Mouse (Mus musculus): ENCODE results near the gene Sptlc3. TPM values are rescaled to one million over a fixed set of nuclear protein-coding genes. Genes with fewer than 3 reads are reported as not detected.

Gene Sptlc3
- polyA plus RNA-seq, 1 experiment from 2014 or later, result 2.3 TPM

- Histone ChIP-seq H3K4me1 (ENCODE audit: insufficient read depth, low read depth, low read length) (no peaks in the 10 kb centered on the region), H3K4me2 (replicated peaks; ENCODE audit: low read depth, low read length) (no peak overlapping the region), H3K36me3 (ENCODE audit: insufficient read depth, low read length) (no peaks in the 10 kb centered on the region), H3K4me3 (ENCODE audit: low read depth, low read length) (no peak overlapping the region), H3K9me3 (ENCODE audit: low read length) (no peaks in the 10 kb centered on the region), H3K9ac (replicated peaks; ENCODE audit: low read depth) (no peak overlapping the region), H3K27me3 (replicated peaks; ENCODE audit: insufficient read depth, low read length) (no peaks in the 10 kb centered on the region), H3K27ac (ENCODE audit: low read length) (no peak overlapping the region)
- WGBS, result 45% methylated on average over 2 of the region's 2 CpGs
- no peak for ATAC-seq
- TF ChIP-seq EP300 (IDR thresholded peaks at IDR 0.05), result no peak
- TF ChIP-seq CTCF (IDR thresholded peaks at IDR 0.05), result no peak
- no peak for DNase-seq (ENCODE audit: low spot score)
These were observed 94.0 kb downstream of the Sptlc3 start for GRCm38 (mm10) chr2:139587660-139588200.

- Histone ChIP-seq H3K4me1 (ENCODE audit: insufficient read depth, low read depth, low read length) (no peaks in the 10 kb centered on the region), H3K36me3 (ENCODE audit: insufficient read depth, low read length) (no peaks in the 10 kb centered on the region), H3K9me3 (ENCODE audit: low read length) (no peaks in the 10 kb centered on the region), H3K4me3 (ENCODE audit: low read depth, low read length) (no peak overlapping the region), H3K9ac (replicated peaks; ENCODE audit: low read depth) (no peak overlapping the region), H3K27me3 (replicated peaks; ENCODE audit: insufficient read depth, low read length) (no peaks in the 10 kb centered on the region), H3K4me2 (replicated peaks; ENCODE audit: low read depth, low read length) (no peak overlapping the region), H3K27ac (ENCODE audit: low read length) (no peak overlapping the region)
- peak; percentile 56 for DNase-seq (ENCODE audit: low spot score)
- ATAC-seq, result no peak
- TF ChIP-seq CTCF (IDR thresholded peaks at IDR 0.05) (peak; percentile 72), EP300 (IDR thresholded peaks at IDR 0.05) (no peak)
- 54% methylated on average over 4 of the region's 4 CpGs for WGBS
These were observed 96.2 kb downstream of the Sptlc3 start for GRCm38 (mm10) chr2:139589905-139590304.

GRCm38 (mm10) chr2:139590888-139591698 is 97.4 kb downstream of the Sptlc3 start:
- peak; percentile 65 for ATAC-seq
- 35% methylated on average over 10 of the region's 10 CpGs for WGBS
- no peaks in the 10 kb centered on the region for H3K36me3 ChIP-seq (ENCODE audit: insufficient read depth, low read length)
- no peak for TF ChIP-seq EP300 (IDR thresholded peaks at IDR 0.05)
- TF ChIP-seq CTCF (IDR thresholded peaks at IDR 0.05), result peak; percentile 89
- H3K27me3 ChIP-seq (replicated peaks; ENCODE audit: insufficient read depth, low read length), result no peaks in the 10 kb centered on the region
- peak; percentile 70 for DNase-seq (ENCODE audit: low spot score)
- no peak overlapping the region for H3K9ac ChIP-seq (replicated peaks; ENCODE audit: low read depth)
- no peaks in the 10 kb centered on the region for H3K9me3 ChIP-seq (ENCODE audit: low read length)
- no peak overlapping the region for H3K4me3 ChIP-seq (ENCODE audit: low read depth, low read length)
- H3K27ac ChIP-seq (ENCODE audit: low read length), result no peak overlapping the region
- H3K4me2 ChIP-seq (replicated peaks; ENCODE audit: low read depth, low read length), result no peak overlapping the region
- H3K4me1 ChIP-seq (ENCODE audit: insufficient read depth, low read depth, low read length), result no peaks in the 10 kb centered on the region

DNA sequence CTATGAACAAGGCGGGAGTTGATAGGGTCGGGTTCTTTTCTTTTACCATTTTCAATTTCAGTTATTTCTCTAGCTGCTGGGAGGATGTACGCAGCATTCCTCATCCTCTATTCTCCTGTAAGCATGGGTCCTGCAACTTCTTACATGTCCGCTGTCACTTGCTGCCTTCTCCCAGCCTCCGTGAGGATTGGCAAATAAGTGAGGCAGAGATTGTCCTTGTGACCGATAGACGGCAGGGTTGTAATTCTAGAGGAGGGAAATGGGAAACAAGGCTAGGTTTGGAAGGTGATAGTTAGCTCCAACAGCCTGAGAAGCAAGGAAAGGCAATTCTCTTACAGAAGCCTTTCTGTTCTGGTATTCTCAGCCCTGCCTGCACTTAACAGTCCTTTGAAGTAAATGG is 98.4 kb downstream of the Sptlc3 start:
- Histone ChIP-seq H3K36me3 (ENCODE audit: insufficient read depth, low read length) (no peaks in the 10 kb centered on the region), H3K4me1 (ENCODE audit: insufficient read depth, low read depth, low read length) (no peaks in the 10 kb centered on the region), H3K9ac (replicated peaks; ENCODE audit: low read depth) (no peak overlapping the region), H3K4me2 (replicated peaks; ENCODE audit: low read depth, low read length) (no peak overlapping the region), H3K27me3 (replicated peaks; ENCODE audit: insufficient read depth, low read length) (no peaks in the 10 kb centered on the region), H3K9me3 (ENCODE audit: low read length) (no peaks in the 10 kb centered on the region), H3K4me3 (ENCODE audit: low read depth, low read length) (no peak overlapping the region), H3K27ac (ENCODE audit: low read length) (no peak overlapping the region)
- no peak for ATAC-seq
- TF ChIP-seq CTCF (IDR thresholded peaks at IDR 0.05), result peak; percentile 32
- TF ChIP-seq EP300 (IDR thresholded peaks at IDR 0.05), result no peak
- WGBS, result 56% methylated on average over 7 of the region's 7 CpGs
- DNase-seq (ENCODE audit: low spot score), result no peak

DNA sequence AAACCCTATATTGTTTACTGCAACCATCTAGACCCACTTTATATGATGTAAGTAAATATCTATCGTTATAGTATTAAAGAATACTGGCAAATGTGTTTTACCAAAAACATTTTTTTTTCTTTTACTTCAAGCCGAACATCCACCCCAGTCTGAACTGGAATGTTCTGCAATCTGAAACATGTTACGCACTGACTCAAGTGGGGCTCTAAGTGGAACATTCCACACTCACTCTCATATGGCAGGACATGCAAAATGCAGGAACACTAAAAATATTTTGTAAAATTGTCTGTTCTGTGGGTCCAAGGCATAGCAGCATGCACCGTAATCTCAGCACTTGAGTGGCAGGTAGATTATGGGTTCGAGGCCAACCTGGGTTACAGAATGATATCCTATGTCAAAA is 103.5 kb downstream of the Sptlc3 start:
- Histone ChIP-seq H3K36me3 (ENCODE audit: insufficient read depth, low read length) (no peaks in the 10 kb centered on the region), H3K9ac (replicated peaks; ENCODE audit: low read depth) (no peak overlapping the region), H3K27me3 (replicated peaks; ENCODE audit: insufficient read depth, low read length) (no peaks in the 10 kb centered on the region), H3K4me2 (replicated peaks; ENCODE audit: low read depth, low read length) (no peak overlapping the region), H3K9me3 (ENCODE audit: low read length) (no peaks in the 10 kb centered on the region), H3K4me1 (ENCODE audit: insufficient read depth, low read depth, low read length) (no peaks in the 10 kb centered on the region), H3K27ac (ENCODE audit: low read length) (no peak overlapping the region), H3K4me3 (ENCODE audit: low read depth, low read length) (no peak overlapping the region)
- no peak for TF ChIP-seq CTCF (IDR thresholded peaks at IDR 0.05)
- TF ChIP-seq EP300 (IDR thresholded peaks at IDR 0.05), result peak; percentile 76
- 61% methylated on average over 5 of the region's 5 CpGs for WGBS
- peak; percentile 55 for DNase-seq (ENCODE audit: low spot score)
- peak; percentile 84 for ATAC-seq

GRCm38 (mm10) chr2:139601543-139602194 is 108.0 kb downstream of the Sptlc3 start:
- Histone ChIP-seq H3K27me3 (replicated peaks; ENCODE audit: insufficient read depth, low read length) (no peaks in the 10 kb centered on the region), H3K4me1 (ENCODE audit: insufficient read depth, low read depth, low read length) (no peaks in the 10 kb centered on the region), H3K4me3 (ENCODE audit: low read depth, low read length) (no peak overlapping the region), H3K4me2 (replicated peaks; ENCODE audit: low read depth, low read length) (no peak overlapping the region), H3K9ac (replicated peaks; ENCODE audit: low read depth) (no peak overlapping the region), H3K36me3 (ENCODE audit: insufficient read depth, low read length) (no peaks in the 10 kb centered on the region), H3K9me3 (ENCODE audit: low read length) (no peaks in the 10 kb centered on the region), H3K27ac (ENCODE audit: low read length) (no peak overlapping the region)
- ATAC-seq, result no peak
- 29% methylated on average over 7 of the region's 7 CpGs for WGBS
- TF ChIP-seq EP300 (IDR thresholded peaks at IDR 0.05), result no peak
- TF ChIP-seq CTCF (IDR thresholded peaks at IDR 0.05), result no peak
- DNase-seq (ENCODE audit: low spot score), result no peak

All from lung, postnatal 0 days (tissue).